Mouse (Mus musculus) frontal cortex, postnatal 14 days (tissue): ENCODE data around the gene Rhbdl1.

Experiments
- DNase-seq, 2 experiments: peaks; one replicate each; pipeline ENCODE4 v3.0.0; 2022; ENCODE audit warnings: low spot score in 2 of 2

Gene Rhbdl1

DNA sequence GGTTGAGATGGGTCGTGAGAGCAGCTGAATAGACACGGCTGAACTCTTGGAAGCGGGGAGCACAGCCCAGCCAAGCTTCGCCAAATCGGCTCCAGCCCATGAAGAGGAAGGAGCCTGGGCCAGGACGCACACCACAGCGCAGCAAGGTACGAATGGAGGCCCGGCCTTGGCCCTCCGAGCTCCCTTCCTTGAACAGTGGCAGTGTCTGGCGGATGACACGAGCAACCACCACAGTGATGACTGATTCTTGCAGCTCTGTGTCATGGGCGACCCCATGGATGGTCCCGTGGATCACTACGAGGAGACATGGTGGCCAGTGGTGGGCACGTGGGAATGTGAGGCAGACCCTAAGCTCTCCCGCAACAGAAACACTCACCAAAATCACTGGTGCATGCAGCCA, 42.1 kb downstream of the Rhbdl1 start:
- DNase-seq, result no peak

DNA sequence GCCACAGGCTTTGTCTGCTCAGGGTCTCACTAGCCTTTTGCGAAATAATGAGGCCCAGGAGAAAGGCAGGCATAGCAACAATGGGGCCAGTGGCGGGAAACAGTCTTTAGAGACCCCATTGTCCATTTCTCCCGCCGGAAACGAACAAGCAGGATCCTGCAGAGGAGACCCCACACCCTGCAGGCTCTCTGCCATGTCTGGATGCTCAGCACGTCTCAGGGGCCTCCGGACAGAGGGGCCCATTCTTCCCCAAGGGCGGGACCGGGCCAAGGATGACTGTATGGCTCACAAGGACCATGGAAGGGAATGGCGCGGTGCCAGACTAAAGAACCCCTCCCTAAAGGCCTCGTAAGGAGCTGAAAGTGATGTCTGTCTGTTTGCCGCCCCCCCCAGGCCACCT, 42.9 kb downstream of the Rhbdl1 start:
- no peak for DNase-seq

- DNase-seq, result peak; percentile 69 to 77
Observed at GRCm38 (mm10) chr17:25792615-25793014, 44.5 kb downstream of the Rhbdl1 start, which contains the start of gene Fam173a. Fam173a (minus strand) TSS chr17:25792901.

DNA sequence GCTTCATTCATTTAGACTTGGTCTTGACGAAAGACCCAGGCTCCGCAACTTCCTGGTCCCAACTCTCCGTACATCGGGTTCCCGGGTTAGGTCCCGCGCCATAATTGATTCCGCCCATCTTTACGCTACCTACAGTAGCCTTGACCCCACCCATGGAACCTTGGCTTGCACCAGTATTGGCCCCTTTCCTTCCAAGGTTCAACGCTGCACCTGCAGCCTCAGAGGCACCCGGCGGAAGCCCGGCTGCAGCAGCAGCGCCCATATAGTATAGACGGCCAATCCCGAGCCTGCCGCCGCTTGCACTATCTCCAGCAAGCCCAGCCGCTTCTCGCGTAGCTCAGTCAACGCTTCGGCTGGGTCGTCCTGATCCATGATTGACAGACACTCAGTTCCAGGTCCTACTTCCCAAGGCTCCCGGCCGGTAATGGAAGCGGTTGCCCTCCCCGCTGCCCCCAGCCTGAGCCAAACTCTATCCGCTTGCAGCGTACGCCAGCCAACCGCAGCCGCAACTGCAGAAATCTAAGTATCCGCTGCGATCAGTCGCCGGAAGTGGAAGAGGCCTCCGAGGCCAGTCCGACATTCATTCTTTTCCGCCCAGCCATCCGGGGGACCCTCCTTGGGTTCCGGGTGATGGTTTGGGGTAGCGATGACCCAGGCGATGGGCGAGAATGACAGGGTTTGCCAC, 45.1 kb downstream of the Rhbdl1 start:
- peak; percentile 74 to 79 for DNase-seq

GRCm38 (mm10) chr17:25791320-25791842, 45.7 kb downstream of the Rhbdl1 start:
- DNase-seq, result no peak

DNA sequence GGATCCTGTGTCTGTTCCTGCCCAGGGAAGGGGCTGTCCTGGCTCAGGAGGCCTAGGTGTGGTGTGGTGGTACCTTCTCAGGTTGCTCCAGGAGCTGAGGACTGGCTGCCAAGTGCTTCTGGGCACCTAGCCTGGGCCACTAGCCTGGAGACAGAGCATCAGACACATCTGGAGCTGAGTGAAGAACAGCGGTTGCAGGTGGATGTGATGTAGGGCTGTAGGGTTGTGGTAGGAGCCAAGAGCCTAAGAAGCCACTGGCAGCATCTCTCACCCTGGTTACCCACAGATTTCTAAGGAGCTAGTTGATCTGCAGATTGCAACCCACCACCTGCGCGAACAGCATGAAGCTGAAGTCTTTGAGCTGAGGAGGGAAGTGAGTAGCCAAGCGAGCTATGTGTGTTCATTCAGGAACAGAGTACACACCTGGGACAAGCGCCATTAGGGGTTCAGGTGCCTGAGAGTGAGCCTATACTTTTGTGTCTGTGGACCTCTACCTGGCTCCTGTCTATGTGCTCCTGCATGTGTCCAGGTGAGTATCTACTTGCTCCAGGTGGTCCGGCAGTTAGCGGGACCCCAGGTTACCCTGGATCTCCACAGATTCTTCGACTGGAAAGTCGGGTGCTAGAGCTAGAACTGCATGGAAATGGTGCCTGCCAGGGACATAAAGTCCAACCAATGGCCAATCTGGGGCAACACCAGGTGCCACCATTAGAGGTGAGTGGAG, 50.2 kb downstream of the Rhbdl1 start:
- DNase-seq, result no peak

- no peak for DNase-seq
Observed at GRCm38 (mm10) chr17:25786280-25786679, 50.8 kb downstream of the Rhbdl1 start, which contains the start of gene Ccdc78. Ccdc78 (plus strand) TSS chr17:25786580.

GRCm38 (mm10) chr17:25785281-25785745, 51.8 kb downstream of the Rhbdl1 start, which contains the start of gene Haghl:
Haghl (minus strand) TSS chr17:25785673.
- peak; percentile 93 to 96 for DNase-seq
